Mouse (Mus musculus) left cerebral cortex, postnatal 36 days (tissue): ENCODE data around the gene Adora3. TPM values are rescaled to one million over a fixed set of nuclear protein-coding genes. Genes with fewer than 3 reads are reported as not detected.

ENCODE experiments used
- DNase-seq, 2 experiments: peaks; one replicate each; pipeline ENCODE4 v3.0.0; 2021 to 2022; ENCODE audit warnings: low spot score in 2 of 2, mixed read lengths in 1 of 2
- intact Hi-C: fragments of 180-260 bp; cut with DNase I; formaldehyde crosslinking; loops from one replicate; pipeline ENCODE4 v1.15.1; 2025
- total RNA-seq, 2 experiments: library from RNA; stranded (reverse); gene quantifications; 2 replicates each; pipeline ENCODE4 v1.2.3; 2021

The Adora3 gene
- 1 to 10 TPM in 1 of 2 experiments, under 1 TPM in 1; 0.81 to 1.3 TPM for total RNA-seq

DNA sequence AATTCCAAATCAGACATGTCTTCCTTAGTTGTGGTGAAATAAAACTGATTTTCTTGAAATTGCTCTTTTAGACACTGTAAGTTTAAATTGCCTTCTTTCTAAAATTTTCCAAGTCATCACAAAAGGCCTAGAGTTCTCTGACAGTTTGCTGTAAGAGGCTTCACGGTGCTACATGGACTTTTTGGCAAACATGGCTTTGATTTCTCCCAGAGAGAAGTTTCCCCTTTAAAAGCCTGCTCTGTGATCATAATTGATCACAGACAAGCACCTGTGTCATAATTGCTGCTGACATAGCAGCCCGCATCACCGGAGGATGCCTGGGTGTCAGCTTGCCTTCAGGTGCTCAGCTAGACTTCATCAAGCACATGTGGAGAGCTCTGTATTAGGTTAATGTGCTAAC, at the start of gene Adora3, which contains the start of gene Tmigd3:
TSS of gene Adora3 (plus strand) at position 301 of the 400 bp plus-strand sequence.
TSS of gene Tmigd3 (plus strand) at position 346 of the 400 bp plus-strand sequence.
- intact Hi-C loops = no loop called here

DNA sequence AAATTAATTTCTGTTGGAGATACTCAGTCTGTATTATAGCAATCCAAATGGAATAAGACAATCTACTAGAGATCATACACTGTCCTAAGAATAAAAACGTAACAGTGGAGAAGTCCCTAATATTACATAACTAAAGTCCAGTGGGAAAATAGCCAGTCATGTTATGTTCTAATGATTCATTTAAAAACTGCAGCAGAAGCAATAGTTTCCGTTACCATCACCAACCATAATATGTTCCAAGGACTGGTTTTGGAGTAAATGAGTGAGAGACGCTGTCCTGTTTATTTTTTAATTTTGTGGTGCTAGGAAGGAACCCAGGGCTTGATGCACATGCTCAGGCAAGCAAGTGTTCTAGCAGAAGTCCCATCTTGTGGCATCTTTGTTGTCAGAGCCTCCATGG, 49.2 kb upstream of the Adora3 start:
- no peak for DNase-seq
- intact Hi-C loops = no loop called here

More for the DNA sequence above, at the start of gene Adora3, which contains the start of gene Tmigd3:
- no peak for DNase-seq

DNA sequence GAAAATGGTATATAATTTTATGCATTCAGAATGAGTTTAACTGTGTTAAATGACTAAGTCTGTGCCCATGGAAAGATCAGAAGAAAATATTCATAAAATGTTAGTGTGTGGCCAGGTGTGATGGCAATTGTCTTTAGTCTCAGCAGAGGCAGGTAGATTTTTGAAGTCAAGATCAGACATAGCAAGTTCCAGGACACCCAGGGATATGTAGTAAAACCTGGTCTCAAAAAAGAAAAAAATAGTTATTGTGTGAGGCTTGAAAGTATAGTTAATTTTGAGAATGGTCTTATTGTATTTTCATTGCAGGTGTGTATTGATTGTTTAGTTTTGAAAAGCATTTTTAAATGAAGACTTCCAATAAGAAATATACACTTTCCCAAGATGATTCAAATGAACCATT, 47.0 kb upstream of the Adora3 start:
- no peak for DNase-seq
- intact Hi-C loops = no loop called here

GRCm38 (mm10) chr3:105824103-105824502, 46.6 kb upstream of the Adora3 start:
- no peak for DNase-seq
- intact Hi-C loops = no loop called here

DNA sequence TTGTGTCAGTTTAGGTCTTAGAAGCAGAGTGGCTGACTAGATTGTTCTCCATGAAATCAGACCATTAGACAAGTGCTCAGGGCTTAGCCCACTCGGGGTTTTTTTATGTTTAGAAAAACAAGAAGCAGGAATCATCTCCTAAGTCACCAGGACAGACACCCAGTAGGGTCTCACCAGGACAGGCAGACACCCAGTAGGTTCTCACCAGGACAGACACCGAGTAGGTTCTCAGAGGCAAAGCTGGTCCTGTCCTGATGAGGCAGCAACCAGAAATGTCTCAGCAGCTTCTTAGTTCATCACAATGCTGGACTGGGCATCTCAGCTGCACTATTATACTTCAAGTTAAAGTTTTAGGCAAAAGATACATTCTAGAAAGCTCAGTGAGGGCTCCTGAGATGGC, 46.0 kb upstream of the Adora3 start:
- intact Hi-C loops = loop anchor here (5.0 kb wide), 1 partner anchor 53 kb away; no protein-coding TSS in a partner anchor

GRCm38 (mm10) chr3:105825501-105826161, 45.0 kb upstream of the Adora3 start:
- no peak for DNase-seq
- intact Hi-C loops = loop anchor here (5.0 kb wide), 1 partner anchor 52 kb away; no protein-coding TSS in a partner anchor

More for the DNA sequence above, 46.0 kb upstream of the Adora3 start:
- no peak for DNase-seq

DNA sequence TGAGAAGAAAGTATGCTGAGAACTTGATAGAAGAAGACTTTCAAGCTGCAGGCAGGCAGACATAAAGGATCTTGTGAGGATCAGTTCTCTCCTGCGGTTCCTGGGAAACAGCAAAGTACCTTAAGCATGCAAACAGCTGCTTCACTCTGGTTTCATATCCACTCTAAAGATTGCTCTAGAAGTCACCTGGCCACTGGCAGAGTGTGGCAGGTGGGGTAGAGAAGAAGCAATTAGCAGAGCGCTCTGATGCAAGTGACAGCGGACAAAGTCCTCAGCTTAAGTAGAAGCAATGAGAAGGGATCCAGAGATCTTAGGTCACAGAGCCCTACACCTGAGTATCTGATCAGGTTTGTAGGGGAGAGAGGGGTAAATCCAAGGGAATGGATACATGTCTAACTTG, 39.1 kb upstream of the Adora3 start:
- intact Hi-C loops = no loop called here
- DNase-seq = no peak

DNA sequence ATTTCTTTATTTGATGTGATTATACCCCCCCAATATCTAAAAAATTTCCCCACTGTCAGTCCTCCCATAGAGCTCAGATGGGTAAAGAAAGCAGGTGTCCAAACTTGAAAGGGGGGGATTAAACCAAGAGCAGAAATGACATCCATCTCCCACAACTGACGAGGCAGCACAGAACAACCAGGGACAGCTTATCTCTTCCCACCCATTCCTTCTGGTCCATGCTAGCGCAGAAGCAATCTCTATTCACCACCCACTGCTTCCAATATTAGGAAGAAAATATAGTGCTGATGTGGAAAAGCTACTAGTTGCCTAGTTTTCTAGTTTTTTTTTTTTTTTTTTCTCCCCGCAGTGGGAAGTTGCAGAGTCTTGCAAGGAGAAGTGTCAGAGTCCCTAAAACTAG, 34.8 kb upstream of the Adora3 start:
- intact Hi-C loops = no loop called here
- no peak for DNase-seq

DNA sequence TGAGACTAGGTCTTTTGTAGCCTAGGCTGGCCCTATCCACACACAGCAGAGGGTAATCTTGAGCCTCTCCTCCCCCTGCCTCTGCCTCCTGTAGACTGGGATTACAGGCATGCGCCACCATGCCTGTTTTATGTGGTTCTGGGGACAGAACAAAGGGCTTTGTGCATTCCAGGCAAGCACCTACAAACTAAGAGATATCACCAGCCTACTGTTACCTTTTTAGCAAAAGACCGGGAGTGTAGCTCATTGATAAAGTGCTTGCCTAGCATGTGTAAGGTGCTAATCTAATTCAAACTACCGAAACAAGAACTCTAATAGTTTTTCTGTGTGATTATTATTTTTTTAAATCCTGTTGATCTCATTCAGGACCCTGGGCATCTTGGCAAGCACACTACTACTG, 33.8 kb upstream of the Adora3 start:
- intact Hi-C loops = no loop called here
- DNase-seq = no peak

DNA sequence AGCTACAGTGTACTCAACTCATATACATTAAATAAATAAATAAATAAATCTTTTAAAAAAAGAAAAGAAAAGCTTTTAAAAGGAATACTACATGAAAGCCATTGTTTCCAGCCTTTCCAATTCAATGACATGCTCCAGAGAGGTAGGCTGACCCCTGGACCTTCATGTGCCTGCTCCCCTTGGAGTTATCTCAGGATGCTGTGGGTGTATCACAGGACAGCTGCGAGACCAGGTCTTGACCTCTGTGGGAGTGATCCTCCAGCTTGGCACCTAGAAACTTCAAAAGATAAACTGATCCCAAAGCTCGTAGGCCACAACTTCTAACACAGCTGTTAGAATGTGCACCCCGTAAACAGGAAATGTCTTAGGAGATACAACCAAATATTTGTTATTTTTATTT, 32.0 kb upstream of the Adora3 start:
- intact Hi-C loops = no loop called here
- no peak for DNase-seq

- DNase-seq = no peak
- intact Hi-C loops = no loop called here
These were observed 30.8 kb upstream of the Adora3 start for GRCm38 (mm10) chr3:105839836-105840235.

GRCm38 (mm10) chr3:105846294-105847069, 24.2 kb upstream of the Adora3 start:
- no peak for DNase-seq
- intact Hi-C loops = no loop called here

DNA sequence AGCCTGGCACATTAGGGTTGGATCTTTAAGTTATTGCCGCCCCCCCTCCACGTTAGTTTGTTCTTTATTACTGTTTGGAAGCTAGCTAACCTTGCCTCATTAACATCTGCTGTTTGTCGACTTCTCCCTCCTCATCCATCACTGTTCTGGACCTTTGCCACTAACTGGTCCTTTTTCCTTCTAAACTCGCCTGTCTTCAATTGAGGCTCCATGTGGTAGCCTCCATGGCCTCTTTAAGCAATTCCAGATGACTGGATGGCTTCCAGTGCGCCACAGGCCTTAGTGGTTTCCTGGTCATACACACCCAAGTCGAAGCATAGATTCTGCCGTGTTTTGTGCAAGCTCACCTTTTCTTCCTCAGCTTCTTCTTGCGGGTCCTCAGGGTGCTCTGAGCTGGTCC, 16.9 kb upstream of the Adora3 start:
- intact Hi-C loops = no loop called here
- DNase-seq = no peak

DNA sequence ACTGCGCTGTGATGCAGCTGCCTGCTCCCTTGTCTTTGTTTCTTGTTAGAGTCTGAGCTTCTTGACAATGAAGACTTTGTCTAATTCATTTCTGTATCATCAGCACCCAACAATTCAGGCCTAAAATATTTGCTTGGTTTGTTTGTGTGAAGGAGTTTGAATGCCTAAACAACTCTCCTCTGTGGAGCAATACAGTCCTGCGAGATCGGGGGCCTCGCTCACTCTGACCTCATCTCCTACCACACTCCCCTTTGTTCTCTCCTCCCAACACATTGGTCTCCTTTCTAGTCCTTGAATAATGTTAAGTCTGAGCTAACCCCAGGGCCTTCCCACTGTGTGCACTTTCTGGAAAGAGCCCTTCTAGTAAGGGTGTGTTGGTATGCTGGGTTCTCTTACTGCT, 15.9 kb upstream of the Adora3 start:
- intact Hi-C loops = no loop called here
- no peak for DNase-seq

DNA sequence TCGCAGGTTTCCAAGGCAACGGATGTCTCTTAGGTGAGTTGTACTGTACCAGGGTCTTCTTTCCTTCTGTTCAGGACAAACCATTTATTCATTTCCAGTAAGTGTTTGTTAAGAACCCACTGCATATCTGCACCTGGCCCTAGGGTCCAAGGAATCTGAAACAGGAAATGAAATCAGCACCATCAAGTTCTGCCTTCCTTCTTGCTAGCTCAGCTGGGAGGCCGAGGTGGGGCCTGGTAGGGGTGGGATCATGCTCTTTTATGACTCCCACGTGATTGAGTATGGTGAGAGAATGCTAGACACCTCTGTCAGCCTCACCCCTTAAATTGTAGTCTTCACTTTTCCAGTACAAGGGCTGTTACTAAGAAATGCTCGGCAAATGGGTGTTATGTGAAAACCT, 13.1 kb upstream of the Adora3 start:
- intact Hi-C loops = no loop called here
- no peak for DNase-seq

GRCm38 (mm10) chr3:105861747-105862366, 8.8 kb upstream of the Adora3 start:
- no peak for DNase-seq
- intact Hi-C loops = no loop called here

- intact Hi-C loops = no loop called here
- no peak for DNase-seq
These were observed 6.5 kb upstream of the Adora3 start for GRCm38 (mm10) chr3:105864123-105864522.

GRCm38 (mm10) chr3:105865122-105865521, 5.5 kb upstream of the Adora3 start:
- DNase-seq = peak; percentile 13 to 32
- intact Hi-C loops = no loop called here

GRCm38 (mm10) chr3:105868135-105868534, 2.5 kb upstream of the Adora3 start:
- intact Hi-C loops = no loop called here
- DNase-seq = no peak

DNA sequence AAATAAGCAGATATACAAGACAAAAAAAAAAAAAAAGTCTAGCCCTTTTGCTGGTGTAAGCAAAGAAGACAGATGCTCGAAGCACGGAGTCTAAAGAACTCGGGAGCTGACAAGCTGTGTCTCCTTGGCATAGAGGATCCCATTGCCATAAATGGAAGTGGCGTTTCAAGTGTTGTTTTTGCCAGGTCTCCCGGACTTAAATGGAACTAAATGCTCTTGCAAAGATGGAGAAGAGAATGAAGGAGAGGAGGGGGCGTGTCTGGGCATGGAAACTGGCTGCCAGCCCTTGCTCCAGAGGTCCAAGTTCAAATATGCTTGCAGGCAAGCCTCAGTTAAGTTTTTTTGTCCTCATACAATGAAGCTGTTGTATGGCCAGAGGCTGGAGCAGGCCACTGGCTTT, 1.4 kb downstream of the Adora3 start:
- no peak for DNase-seq
- intact Hi-C loops = no loop called here

- DNase-seq = no peak
These were observed 1.9 kb downstream of the Adora3 start for GRCm38 (mm10) chr3:105872579-105872978.

More at GRCm38 (mm10) chr3:105872579-105872978, 1.9 kb downstream of the Adora3 start:
- intact Hi-C loops = no loop called here
